Mouse (Mus musculus) embryonic fibroblast, embryonic 13.5 days (primary cell): ENCODE results near the gene Acat1.

Experiments used
- CTCF ChIP-seq: IDR thresholded peaks from 2 replicates; pipeline ENCODE4 v1.5.1; 2011; ENCODE audit warnings: mild to moderate bottlenecking, control low read depth, low read length, moderate library complexity, borderline replicate concordance; ENCODE audit not compliant: insufficient read depth
- POLR2A ChIP-seq: IDR thresholded peaks from 2 replicates; pipeline ENCODE4 v1.6.1; 2011; ENCODE audit warnings: low read depth, mild to moderate bottlenecking, control low read depth, low read length, moderate library complexity

GRCm38 (mm10) chr9:53615246-53615645 lies 5.1 kb upstream of the Acat1 start:
- TF ChIP-seq POLR2A (no peak), CTCF (no peak)
